Mouse (Mus musculus) embryonic fibroblast, embryonic 13.5 days (primary cell): ENCODE data around the gene Slamf8.

ENCODE experiments used
- CTCF ChIP-seq: IDR thresholded peaks from 2 replicates; pipeline ENCODE4 v1.5.1; 2011; ENCODE audit warnings: mild to moderate bottlenecking, control low read depth, low read length, moderate library complexity, borderline replicate concordance; ENCODE audit not compliant: insufficient read depth
- POLR2A ChIP-seq: IDR thresholded peaks from 2 replicates; pipeline ENCODE4 v1.6.1; 2011; ENCODE audit warnings: low read depth, mild to moderate bottlenecking, control low read depth, low read length, moderate library complexity

GRCm38 (mm10) chr1:172594495-172594894 is 4.1 kb upstream of the Slamf8 start:
- TF ChIP-seq POLR2A (no peak), CTCF (0 out of 2 replicates have a peak, but pooled peaks have one; percentile 11)
